Mouse (Mus musculus): Measurements from ENCODE around the gene Lsm10.

DNA sequence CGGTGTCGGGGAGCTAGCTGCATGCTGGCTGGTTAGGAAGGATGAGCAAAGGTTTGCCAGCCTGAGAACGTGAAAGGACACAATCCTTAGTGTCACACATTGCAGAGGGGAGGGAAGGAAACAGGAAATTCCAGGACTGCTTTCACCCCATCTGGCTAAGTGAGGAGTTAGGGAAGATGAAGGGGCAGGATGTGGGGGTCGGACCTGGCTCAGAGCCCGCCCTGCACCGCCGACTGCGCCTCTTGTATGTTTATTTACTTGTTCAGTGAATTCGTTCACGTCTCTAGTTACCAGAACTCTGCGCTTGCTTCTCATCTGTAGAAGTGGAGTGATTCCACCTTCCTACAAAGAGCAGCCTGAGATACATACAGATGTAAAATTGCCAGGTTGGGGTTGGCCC, 34.1 kb downstream of the Lsm10 start:
- TF ChIP-seq GATA1 (IDR thresholded peaks at IDR 0.05; ENCODE audit: borderline replicate concordance, low read length) (no peak), FLI1 (IDR thresholded peaks at IDR 0.05; ENCODE audit: low read length) (no peak)

All from megakaryocyte, embryonic 14.5 days (primary cell).